Mouse (Mus musculus) monocyte, adult 59 days (primary cell): ENCODE results near the gene Gm13023. TPM values are rescaled to one million over a fixed set of nuclear protein-coding genes. Genes with fewer than 3 reads are reported as not detected.

Experiments used
- total RNA-seq, 2 experiments: library from RNA; stranded (reverse); gene quantifications; one replicate each; pipeline ENCODE4 v1.2.4; 2023

Gene Gm13023
- total RNA-seq, result not detected

GRCm38 (mm10) chr4:143789052-143789451 lies at the start of gene Gm13023:
Gene Gm13023, plus strand, starts transcription at chr4:143789352.

GRCm38 (mm10) chr4:143815993-143816392 lies 26.8 kb downstream of the Gm13023 start, which contains the start of gene Gm13084:
Gene Gm13084, minus strand, starts transcription at chr4:143816093.

Other genes with a start within 250 kb of the Gm13023 start
- not detected for gene BC080695, start 237.7 kb upstream of the Gm13023 start, total RNA-seq
- gene Gm13057, start 237.6 kb upstream of the Gm13023 start, total RNA-seq, result not detected
- not detected for gene Gm13083, start 174.3 kb upstream of the Gm13023 start, total RNA-seq
- gene Gm13088, start 132.1 kb upstream of the Gm13023 start, total RNA-seq, result not detected
- gene Gm13089, start 86.6 kb upstream of the Gm13023 start, total RNA-seq, result not detected
- gene Gm13078, start 69.9 kb upstream of the Gm13023 start, total RNA-seq, result not detected
- not detected for gene Gm13084, start 26.7 kb downstream of the Gm13023 start, total RNA-seq
- not detected for gene Gm13103, start 57.1 kb downstream of the Gm13023 start, total RNA-seq
- gene Pramef6, start 111.0 kb downstream of the Gm13023 start, total RNA-seq, result not detected
- gene Pramef25, start 161.7 kb downstream of the Gm13023 start, total RNA-seq, result not detected
- gene Gm13101, start 177.6 kb downstream of the Gm13023 start, total RNA-seq, result not detected
- gene Pramef17, start 205.0 kb downstream of the Gm13023 start, total RNA-seq, result not detected